Mouse (Mus musculus) liver, embryonic 16.5 days (tissue): ENCODE measurements around the gene Lrmda. TPM values are rescaled to one million over a fixed set of nuclear protein-coding genes. Genes with fewer than 3 reads are reported as not detected.

Experiments used
- ATAC-seq: fragments of 200-750 bp; cut with Nextera tagmentation; 2 replicates; pipeline ENCODE4 v1.8.0; 2017; ENCODE audit warnings: low read depth, mild to moderate bottlenecking, moderate number of reproducible peaks, moderate library complexity
- H3K27ac ChIP-seq: fragments of 300-500 bp; sonication (generic); 2 replicates; pipeline ENCODE4 v1.5.1; 2014; ENCODE audit warnings: mild to moderate bottlenecking, low read length
- H3K27me3 ChIP-seq: fragments of 300-500 bp; sonication (generic); 2 replicates; pipeline ENCODE4 v1.6.1; 2014; ENCODE audit warnings: low read depth, low read length, mixed read lengths; ENCODE audit not compliant: control insufficient read depth, insufficient read depth
- H3K36me3 ChIP-seq: fragments of 300-500 bp; sonication (generic); 2 replicates; pipeline ENCODE4 v1.6.1; 2014; ENCODE audit warnings: mild to moderate bottlenecking; ENCODE audit not compliant: control insufficient read depth, insufficient read depth
- H3K4me1 ChIP-seq: fragments of 300-500 bp; sonication (generic); 2 replicates; pipeline ENCODE4 v1.6.1; 2014; ENCODE audit warnings: low read depth, low read length, mixed read lengths; ENCODE audit not compliant: control insufficient read depth
- H3K4me2 ChIP-seq: fragments of 300-500 bp; sonication (generic); 2 replicates; pipeline ENCODE4 v1.6.1; 2014; ENCODE audit warnings: low read depth, low read length, mixed read lengths
- H3K4me3 ChIP-seq: fragments of 300-500 bp; sonication (generic); 2 replicates; pipeline ENCODE4 v1.5.1; 2014; ENCODE audit warnings: low read depth, mild to moderate bottlenecking, low read length
- H3K9ac ChIP-seq: fragments of 300-500 bp; sonication (generic); 2 replicates; pipeline ENCODE4 v1.6.1; 2014; ENCODE audit warnings: low read depth, low read length
- H3K9me3 ChIP-seq: fragments of 300-500 bp; sonication (generic); replicated peaks from 2 replicates; pipeline ENCODE4 v1.6.1; 2016; ENCODE audit warnings: low read length; ENCODE audit not compliant: control insufficient read depth
- WGBS: fragments of 180-500 bp; shearing (Covaris S2); extraction: QIAGEN DNeasy Blood & Tissue Kit; methylation state at CpG from one replicate; pipeline ENCODE4 v1.1.7; 2014; ENCODE audit not compliant: insufficient replicate concordance; 5-methylcytosine and 5-hydroxymethylcytosine counted together
- polyA plus RNA-seq: library from polyadenylated mRNA; unstranded; fragments of >200 nt; fragmentation: Nextera tagmentation; extraction: Ambion mirVana; gene quantifications from 2 replicates; pipeline ENCODE4 v1.2.1, GENCODE M21; 2015

The Lrmda gene
- polyA plus RNA-seq, 1 experiment from 2014 or later, result 0.46 TPM

GRCm38 (mm10) chr14:22849108-22849507 lies 829.6 kb downstream of the Lrmda start:
- no peak overlapping the region for H3K9ac ChIP-seq
- 58% methylated on average over 2 of the region's 2 CpGs for WGBS
- no peaks in the 10 kb centered on the region for H3K27me3 ChIP-seq
- no peak overlapping the region for H3K4me3 ChIP-seq
- no peaks in the 10 kb centered on the region for H3K9me3 ChIP-seq
- H3K4me2 ChIP-seq, result no peak overlapping the region
- no peaks in the 10 kb centered on the region for H3K4me1 ChIP-seq
- H3K27ac ChIP-seq, result no peak overlapping the region
- no peaks in the 10 kb centered on the region for H3K36me3 ChIP-seq
- no peak for ATAC-seq

- Histone ChIP-seq H3K4me2 (no peak overlapping the region), H3K4me1 (no peaks in the 10 kb centered on the region), H3K4me3 (no peak overlapping the region), H3K27me3 (no peaks in the 10 kb centered on the region), H3K36me3 (no peaks in the 10 kb centered on the region), H3K9ac (no peak overlapping the region), H3K27ac (no peak overlapping the region), H3K9me3 (no peaks in the 10 kb centered on the region)
- no peak for ATAC-seq
- 64% methylated on average over 4 of the region's 4 CpGs for WGBS
Measured at GRCm38 (mm10) chr14:22860631-22861030, 841.1 kb downstream of the Lrmda start.

- Histone ChIP-seq H3K9ac (no peak overlapping the region), H3K27me3 (no peaks in the 10 kb centered on the region), H3K4me3 (no peak overlapping the region), H3K36me3 (no peaks in the 10 kb centered on the region), H3K9me3 (no peaks in the 10 kb centered on the region), H3K27ac (no peak overlapping the region), H3K4me1 (no peaks in the 10 kb centered on the region), H3K4me2 (no peak overlapping the region)
- ATAC-seq, result no peak
- 63% methylated on average over 7 of the region's 7 CpGs for WGBS
Measured at GRCm38 (mm10) chr14:22864132-22864531, 844.6 kb downstream of the Lrmda start.

- ATAC-seq, result no peak
- no peaks in the 10 kb centered on the region for H3K4me1 ChIP-seq
- 16% methylated on average over 3 of the region's 3 CpGs for WGBS
- no peaks in the 10 kb centered on the region for H3K9me3 ChIP-seq
- no peaks in the 10 kb centered on the region for H3K36me3 ChIP-seq
- no peak overlapping the region for H3K4me3 ChIP-seq
- no peaks in the 10 kb centered on the region for H3K27me3 ChIP-seq
- H3K9ac ChIP-seq, result no peak overlapping the region
- H3K27ac ChIP-seq, result no peak overlapping the region
- no peak overlapping the region for H3K4me2 ChIP-seq
Measured at GRCm38 (mm10) chr14:22874584-22874983, 855.1 kb downstream of the Lrmda start.

GRCm38 (mm10) chr14:22887182-22887581 lies 867.7 kb downstream of the Lrmda start:
- Histone ChIP-seq H3K4me1 (no peaks in the 10 kb centered on the region), H3K36me3 (no peaks in the 10 kb centered on the region), H3K4me2 (no peak overlapping the region), H3K9me3 (no peaks in the 10 kb centered on the region), H3K9ac (no peak overlapping the region), H3K27me3 (no peaks in the 10 kb centered on the region), H3K4me3 (no peak overlapping the region), H3K27ac (no peak overlapping the region)
- WGBS, result 18% methylated on average over 3 of the region's 3 CpGs
- ATAC-seq, result no peak

DNA sequence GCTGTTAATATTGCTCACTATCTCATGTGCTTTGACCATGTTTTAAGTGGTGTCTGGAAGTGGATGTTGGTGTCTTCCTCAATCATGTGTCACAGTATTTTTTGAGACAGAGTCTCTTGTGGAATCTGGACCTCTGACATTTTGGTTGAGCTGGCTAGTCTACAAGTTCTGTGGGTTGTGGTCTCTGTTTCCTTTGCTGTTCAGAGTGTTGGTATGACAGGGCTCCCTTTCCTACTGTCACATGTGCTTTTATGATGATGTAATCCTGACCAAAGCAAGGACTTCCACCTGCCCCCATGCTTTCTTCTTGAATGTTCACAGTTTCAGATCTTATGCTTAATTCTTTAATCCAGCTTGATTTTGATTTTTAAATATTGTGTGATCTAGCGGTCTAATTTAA lies 879.8 kb downstream of the Lrmda start:
- Histone ChIP-seq H3K36me3 (no peaks in the 10 kb centered on the region), H3K9me3 (no peaks in the 10 kb centered on the region), H3K27ac (no peak overlapping the region), H3K4me1 (no peaks in the 10 kb centered on the region), H3K9ac (no peak overlapping the region), H3K4me2 (no peak overlapping the region), H3K27me3 (no peaks in the 10 kb centered on the region), H3K4me3 (no peak overlapping the region)
- ATAC-seq, result no peak
- 70% methylated on average over 1 of the region's 1 CpGs for WGBS

- H3K9ac ChIP-seq, result no peak overlapping the region
- ATAC-seq, result no peak
- H3K36me3 ChIP-seq, result no peaks in the 10 kb centered on the region
- H3K4me1 ChIP-seq, result no peaks in the 10 kb centered on the region
- H3K27ac ChIP-seq, result no peak overlapping the region
- H3K27me3 ChIP-seq, result no peaks in the 10 kb centered on the region
- no peaks in the 10 kb centered on the region for H3K9me3 ChIP-seq
- H3K4me2 ChIP-seq, result no peak overlapping the region
- H3K4me3 ChIP-seq, result no peak overlapping the region
- WGBS, result 65% methylated on average over 1 of the region's 1 CpGs
Measured at GRCm38 (mm10) chr14:22902116-22902515, 882.6 kb downstream of the Lrmda start.

- no peaks in the 10 kb centered on the region for H3K27me3 ChIP-seq
- no peak for ATAC-seq
- H3K27ac ChIP-seq, result no peak overlapping the region
- no peak overlapping the region for H3K9ac ChIP-seq
- H3K4me1 ChIP-seq, result no peaks in the 10 kb centered on the region
- no peaks in the 10 kb centered on the region for H3K9me3 ChIP-seq
- WGBS, result 77% methylated on average over 2 of the region's 2 CpGs
- no peak overlapping the region for H3K4me2 ChIP-seq
- H3K4me3 ChIP-seq, result no peak overlapping the region
- H3K36me3 ChIP-seq, result no peaks in the 10 kb centered on the region
Measured at GRCm38 (mm10) chr14:22902914-22903313, 883.4 kb downstream of the Lrmda start.

DNA sequence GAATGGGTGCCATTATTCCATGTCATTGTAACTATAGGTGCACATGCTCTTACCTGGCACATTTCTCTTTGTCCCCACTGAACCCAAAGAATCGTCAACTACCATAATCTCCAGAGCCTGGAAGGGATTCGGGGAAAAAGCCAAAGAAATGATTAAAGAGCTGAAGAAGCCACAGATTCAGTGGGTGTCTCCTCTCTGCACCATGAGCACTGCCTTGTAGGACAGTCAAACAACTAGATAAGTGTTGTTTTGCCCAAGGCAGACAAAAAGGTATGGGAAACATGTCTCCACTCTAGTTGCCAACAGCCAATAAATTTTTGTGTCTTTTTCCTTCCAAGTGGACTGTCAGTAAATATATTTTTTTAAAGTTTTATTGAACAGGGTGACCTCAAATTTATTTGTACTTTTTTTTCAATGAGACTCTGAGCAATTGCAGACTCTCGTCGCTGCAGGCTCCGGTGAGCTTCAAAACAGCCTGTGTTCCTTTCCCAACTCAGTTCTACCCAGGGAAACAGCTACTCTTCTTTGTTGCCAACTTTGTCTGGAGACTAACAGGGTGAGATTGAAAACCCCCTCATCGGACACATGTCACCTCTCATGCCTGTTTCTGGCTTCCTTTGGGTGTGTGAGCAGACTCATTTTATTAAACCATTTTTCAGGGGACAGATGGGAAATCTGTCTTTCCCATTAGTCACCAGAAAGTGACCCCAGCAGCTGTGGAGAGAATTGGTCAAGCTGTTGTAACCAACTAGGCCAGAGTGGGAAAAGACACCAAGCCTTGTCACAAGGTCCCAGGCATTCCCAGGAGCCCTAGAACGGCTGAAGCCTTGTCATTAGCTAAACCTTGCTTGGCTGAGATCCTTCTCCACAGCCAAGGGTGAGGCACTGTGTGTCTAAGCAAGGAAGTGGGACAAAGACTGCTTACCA lies 886.5 kb downstream of the Lrmda start:
- Histone ChIP-seq H3K4me1 (no peaks in the 10 kb centered on the region), H3K9me3 (no peaks in the 10 kb centered on the region), H3K4me2 (no peak overlapping the region), H3K9ac (no peak overlapping the region), H3K4me3 (no peak overlapping the region), H3K36me3 (no peaks in the 10 kb centered on the region), H3K27me3 (no peaks in the 10 kb centered on the region), H3K27ac (no peak overlapping the region)
- ATAC-seq, result no peak
- WGBS, result 61% methylated on average over 7 of the region's 7 CpGs
